Mouse (Mus musculus) spleen, embryonic (tissue): Measurements from ENCODE around the gene Pltp.

ENCODE experiments used
- CTCF ChIA-PET: fragments of 350-600 bp; sonication (Branson Sonifier 250); formaldehyde crosslinking; loops from one replicate; lab custom pipeline; 2022; lab: Charles Lee

Gene Pltp

DNA sequence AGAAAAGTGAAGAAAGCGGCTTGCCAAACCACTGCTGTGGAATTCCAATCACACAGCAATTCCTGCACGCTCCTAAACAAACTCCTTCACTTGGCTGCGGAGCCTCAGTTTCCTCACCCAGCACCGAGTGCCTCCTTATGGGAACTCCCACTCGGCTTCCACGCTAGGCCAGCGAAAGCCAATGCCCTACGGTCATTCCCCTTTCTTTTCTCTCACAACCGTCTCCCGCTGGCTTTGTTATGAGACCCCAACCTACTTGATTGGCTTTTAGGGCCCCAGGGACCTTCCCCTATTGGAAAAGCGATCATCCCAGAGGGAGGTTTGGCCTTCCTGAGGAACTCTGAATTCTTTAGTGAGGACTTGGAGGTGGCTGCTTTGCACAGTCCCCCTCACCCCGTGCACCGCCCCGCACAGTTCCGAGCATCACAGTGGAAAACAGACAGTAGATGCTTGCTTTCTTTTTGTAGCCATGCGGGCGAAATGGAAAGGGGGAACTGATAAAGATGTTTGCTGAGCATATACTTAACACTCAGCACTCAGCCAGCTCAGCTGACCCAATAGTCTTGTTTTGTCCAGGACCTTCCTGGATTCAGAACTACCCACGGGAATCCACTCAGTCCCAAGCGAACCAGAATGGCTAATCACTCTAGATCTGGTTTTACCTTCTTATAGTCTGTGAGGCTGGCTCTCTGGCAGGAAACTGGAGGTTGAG, 487 bp upstream of the Pltp start:
- CTCF ChIA-PET = interaction anchor here (1.2 kb wide), 2 partner anchors 9 to 20 kb away, joined by 3 to 4 read pairs; no protein-coding TSS in a partner anchor

GRCm38 (mm10) chr2:164856309-164857100, 1.0 kb downstream of the Pltp start:
- CTCF ChIA-PET = interaction anchor here (0.6 kb wide), 1 partner anchor 24 kb away, joined by 4 read pairs; no protein-coding TSS in a partner anchor

- CTCF ChIA-PET = interaction anchor here (0.6 kb wide), 2 partner anchors 25 to 61 kb away, joined by 3 to 4 read pairs; no protein-coding TSS in a partner anchor
These were observed 1.9 kb downstream of the Pltp start for GRCm38 (mm10) chr2:164855572-164855971.

DNA sequence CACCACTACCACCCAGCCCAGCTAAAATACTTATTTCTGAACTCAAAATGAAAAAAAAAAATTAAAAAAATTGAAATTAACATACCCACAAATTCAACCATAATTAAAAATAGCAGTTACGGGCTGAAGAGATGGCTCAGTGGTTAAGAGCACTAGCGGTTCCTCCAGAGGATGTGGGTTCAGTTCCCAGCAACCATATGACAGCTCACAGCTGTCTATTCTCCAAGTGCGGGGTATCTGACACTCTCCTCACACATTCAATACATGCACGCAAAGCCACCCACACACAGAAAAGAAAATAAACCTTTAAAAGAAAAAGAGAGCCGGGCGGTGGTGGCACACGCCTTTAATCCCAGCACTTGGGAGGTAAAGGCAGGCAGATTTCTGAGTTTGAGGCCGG, 7.5 kb downstream of the Pltp start:
- CTCF ChIA-PET = interaction anchor here (0.6 kb wide), 2 partner anchors 26 to 68 kb away, joined by 3 read pairs; no protein-coding TSS in a partner anchor

DNA sequence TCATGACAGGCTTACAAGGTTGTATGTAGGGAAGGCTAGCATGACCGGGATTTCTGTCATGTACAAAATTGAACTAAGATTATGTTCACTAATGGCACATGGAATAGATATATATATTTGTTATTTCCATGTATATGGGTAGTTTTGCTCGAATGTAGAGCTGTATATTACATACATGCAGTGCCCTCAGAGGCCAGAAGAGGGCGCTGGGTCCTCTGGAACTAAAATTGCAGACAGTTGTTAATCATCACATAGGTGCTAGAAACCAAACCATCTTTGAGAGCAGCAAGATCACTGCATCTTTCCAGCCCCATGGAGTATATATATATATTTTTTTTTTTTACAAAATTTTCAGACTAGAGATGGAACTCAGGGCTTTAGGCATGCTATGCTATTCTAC, 11.7 kb downstream of the Pltp start:
- CTCF ChIA-PET = interaction anchor here (0.6 to 0.7 kb wide), 2 partner anchors 16 to 1707 kb away, joined by 3 to 5 read pairs; no protein-coding TSS in a partner anchor

GRCm38 (mm10) chr2:164835164-164835563, 22.3 kb downstream of the Pltp start:
- CTCF ChIA-PET = interaction anchor here (0.6 to 1.4 kb wide), 5 partner anchors 35 to 453 kb away, joined by 3 to 15 read pairs (median 6); no protein-coding TSS in a partner anchor

DNA sequence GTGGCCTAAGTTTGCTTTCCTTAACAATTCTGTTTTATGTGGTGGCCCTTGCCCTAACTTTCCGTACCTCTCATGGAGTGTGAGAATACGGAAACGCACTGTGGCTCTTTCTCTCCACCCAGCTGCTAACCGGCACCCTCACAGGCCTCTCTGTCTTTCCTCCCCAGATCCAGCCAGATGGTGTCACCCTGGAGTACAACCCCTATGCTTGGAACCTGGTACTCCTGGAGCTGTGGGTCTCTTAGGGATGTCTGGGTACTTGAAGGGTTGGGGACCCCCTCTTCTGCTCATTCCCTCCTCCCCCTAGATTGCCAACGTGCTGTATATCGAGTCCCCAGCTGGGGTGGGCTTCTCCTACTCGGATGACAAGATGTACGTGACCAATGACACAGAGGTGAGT, 23.0 kb downstream of the Pltp start:
- CTCF ChIA-PET = interaction anchor here (0.6 to 1.4 kb wide), 3 partner anchors 41 to 452 kb away, joined by 3 to 9 read pairs (median 3); no protein-coding TSS in a partner anchor

DNA sequence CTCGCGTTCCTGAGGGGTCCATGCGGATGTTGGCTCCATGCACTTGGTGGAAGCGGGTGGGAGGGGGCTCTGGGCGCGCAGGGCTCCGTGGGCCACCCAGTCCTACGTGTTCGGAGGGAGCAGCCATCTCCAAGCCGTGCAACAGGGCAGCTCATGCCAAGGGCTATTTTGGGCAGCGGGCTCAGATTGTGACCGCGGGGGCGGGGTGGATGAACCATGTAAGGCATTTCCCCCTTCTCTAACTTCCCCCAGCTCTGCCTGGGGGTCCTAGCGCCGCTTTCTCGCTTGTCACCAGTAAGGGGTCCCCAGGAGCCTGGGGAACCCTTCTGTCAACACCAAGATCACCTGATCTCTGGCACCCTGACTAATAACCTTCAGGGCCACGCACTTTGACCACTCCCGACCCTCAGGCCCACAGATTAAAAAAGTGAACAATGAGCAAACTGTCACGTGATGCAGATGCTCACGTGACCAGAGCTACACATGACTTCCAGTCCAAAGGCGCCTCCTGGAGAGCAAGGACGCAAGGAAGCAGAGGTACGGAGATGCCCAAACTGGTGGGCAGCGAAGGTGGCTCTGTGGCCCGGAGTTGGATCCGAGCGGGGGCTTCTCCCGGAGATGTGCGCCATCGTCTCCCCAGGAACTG, 24.1 kb downstream of the Pltp start, which contains the start of gene Neurl2:
Gene Neurl2, minus strand, starts transcription at position 143 of the 646 bp plus-strand sequence.
- CTCF ChIA-PET = interaction anchor here (1.4 kb wide), 1 partner anchor 28 kb away, joined by 3 read pairs; no protein-coding TSS in a partner anchor

- CTCF ChIA-PET = interaction anchor here (1.4 kb wide), 1 partner anchor 27 kb away, joined by 3 read pairs; no protein-coding TSS in a partner anchor
These were observed 24.7 kb downstream of the Pltp start, which contains the start of gene Ctsa for GRCm38 (mm10) chr2:164832748-164833301. Gene Ctsa, plus strand, starts transcription at chr2:164832873.

DNA sequence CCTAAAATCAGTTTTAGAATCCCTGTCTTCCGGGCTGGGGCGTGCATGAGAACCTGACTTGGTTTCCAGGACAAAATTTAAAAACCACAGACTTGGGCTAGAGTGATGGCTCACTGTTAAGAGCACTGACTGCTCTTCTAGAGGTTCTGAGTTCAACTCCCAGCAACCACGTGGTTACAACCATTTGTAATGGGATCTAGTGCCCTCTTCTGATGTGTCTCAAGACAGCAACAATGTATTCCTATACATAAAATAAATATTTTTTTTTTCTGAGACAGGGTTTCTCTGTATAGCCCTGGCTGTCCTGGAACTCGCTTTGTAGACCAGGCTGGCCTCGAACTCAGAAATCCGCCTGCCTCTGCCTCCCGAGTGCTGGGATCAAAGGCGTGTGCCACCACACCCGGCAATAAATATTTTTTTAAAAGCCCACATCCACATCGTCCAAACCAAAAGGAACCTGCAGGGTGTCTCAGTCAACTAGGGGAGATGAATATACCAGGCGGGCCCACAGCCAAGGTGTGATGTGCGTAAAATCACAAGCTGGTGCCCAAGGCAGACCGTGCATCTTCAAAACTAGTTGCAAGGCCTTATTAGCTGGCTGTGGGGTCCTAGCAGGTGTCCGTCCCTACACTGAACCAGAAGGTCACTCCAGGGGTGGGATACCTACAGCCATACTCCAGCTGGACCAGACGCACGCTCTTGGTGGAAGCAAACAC, 25.3 kb downstream of the Pltp start:
- CTCF ChIA-PET = interaction anchor here (1.4 kb wide), 1 partner anchor 27 kb away, joined by 3 read pairs; no protein-coding TSS in a partner anchor

- CTCF ChIA-PET = interaction anchor here (1.0 kb wide), 1 partner anchor 126 kb away, joined by 5 read pairs; no protein-coding TSS in a partner anchor
These were observed 26.5 kb downstream of the Pltp start for GRCm38 (mm10) chr2:164831029-164831428.

GRCm38 (mm10) chr2:164829090-164829489, 28.4 kb downstream of the Pltp start:
- CTCF ChIA-PET = no interaction called here

- CTCF ChIA-PET = no interaction called here
These were observed 29.1 kb downstream of the Pltp start, which contains the start of gene Spata25 for GRCm38 (mm10) chr2:164828437-164828836. Gene Spata25, minus strand, starts transcription at chr2:164828537.

GRCm38 (mm10) chr2:164827146-164827850, 30.2 kb downstream of the Pltp start:
- CTCF ChIA-PET = no interaction called here

DNA sequence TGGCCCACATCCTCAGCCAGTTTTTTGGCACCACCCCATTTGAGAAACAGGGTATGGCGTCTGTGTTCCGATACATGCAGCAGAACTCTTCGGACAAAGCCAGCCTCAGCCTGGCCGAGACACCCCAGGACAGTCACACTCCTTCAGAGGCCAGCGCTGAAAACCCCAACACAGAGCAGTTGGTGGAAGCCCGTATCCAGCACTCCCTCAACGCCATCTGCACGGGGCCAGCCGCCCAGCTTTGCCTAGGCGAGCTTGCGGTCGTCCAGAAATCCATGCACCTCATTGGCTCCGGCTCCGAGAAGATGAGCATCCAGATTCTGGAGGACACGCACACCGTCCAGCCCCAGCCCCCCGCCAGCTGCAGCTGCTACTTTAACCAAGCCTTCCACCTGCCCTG, 32.0 kb downstream of the Pltp start:
- CTCF ChIA-PET = no interaction called here

DNA sequence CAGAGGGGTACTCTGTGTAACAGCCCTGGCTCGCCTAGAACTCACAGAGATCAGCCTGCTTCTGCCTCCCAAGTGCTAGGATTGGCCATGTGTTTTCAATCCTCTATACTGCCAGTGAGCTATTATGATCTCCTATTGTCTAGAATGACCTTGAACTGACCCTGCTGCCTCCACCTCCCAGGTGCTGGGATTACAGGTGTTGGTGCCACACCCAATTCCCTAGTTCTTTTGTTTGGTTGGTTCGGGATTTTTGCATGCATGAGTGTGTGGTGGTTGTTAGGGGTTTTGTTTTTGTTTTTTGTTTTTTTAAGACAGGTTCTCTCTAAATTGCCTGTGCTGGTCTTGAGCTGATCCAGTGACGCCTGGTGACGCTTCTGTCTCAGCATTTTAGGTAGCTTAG, 33.5 kb downstream of the Pltp start:
- CTCF ChIA-PET = interaction anchor here (0.5 to 0.6 kb wide), 2 partner anchors 26 to 70 kb away, joined by 3 to 4 read pairs; no protein-coding TSS in a partner anchor

DNA sequence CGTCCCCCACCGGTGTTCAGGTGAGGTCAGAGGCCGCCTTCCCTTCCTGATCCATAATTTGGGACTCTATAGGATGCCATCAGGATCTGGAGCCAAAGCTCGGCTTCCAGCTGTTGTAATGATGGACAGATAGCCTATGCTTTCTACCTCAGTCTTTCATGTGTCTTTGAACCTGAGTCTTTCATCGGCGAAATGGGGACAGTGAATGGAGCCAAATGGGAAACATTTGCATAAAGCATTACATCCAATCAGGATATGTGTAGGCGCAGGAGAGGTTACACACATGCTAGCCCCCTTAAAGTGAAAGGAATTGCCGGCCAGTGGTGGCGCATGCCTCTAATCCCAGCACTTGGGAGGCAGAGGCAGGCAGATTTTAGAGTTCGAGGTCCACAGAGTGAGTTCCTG, 34.3 kb downstream of the Pltp start:
- CTCF ChIA-PET = no interaction called here

GRCm38 (mm10) chr2:164822636-164823165, 34.8 kb downstream of the Pltp start, which contains the start of gene Zswim1:
Gene Zswim1, plus strand, starts transcription at chr2:164822686.
- CTCF ChIA-PET = interaction anchor here (0.6 kb wide), 1 partner anchor 162 kb away, joined by 3 read pairs; no protein-coding TSS in a partner anchor

GRCm38 (mm10) chr2:164821060-164821459, 36.5 kb downstream of the Pltp start:
- CTCF ChIA-PET = no interaction called here
